Mouse (Mus musculus): ENCODE results near the gene Fzd7. TPM values are rescaled to one million over a fixed set of nuclear protein-coding genes. Genes with fewer than 3 reads are reported as not detected.
"Not testable (repeated sequence)": the region's sequence is repeated elsewhere in the genome, so short reads cannot be mapped to it uniquely, and the experiment has no call there.

Gene Fzd7
- polyA plus RNA-seq (2015; fragmentation: Nextera tagmentation; extraction: Ambion mirVana), result 1.1 and 1.3 TPM in 2 replicates

DNA sequence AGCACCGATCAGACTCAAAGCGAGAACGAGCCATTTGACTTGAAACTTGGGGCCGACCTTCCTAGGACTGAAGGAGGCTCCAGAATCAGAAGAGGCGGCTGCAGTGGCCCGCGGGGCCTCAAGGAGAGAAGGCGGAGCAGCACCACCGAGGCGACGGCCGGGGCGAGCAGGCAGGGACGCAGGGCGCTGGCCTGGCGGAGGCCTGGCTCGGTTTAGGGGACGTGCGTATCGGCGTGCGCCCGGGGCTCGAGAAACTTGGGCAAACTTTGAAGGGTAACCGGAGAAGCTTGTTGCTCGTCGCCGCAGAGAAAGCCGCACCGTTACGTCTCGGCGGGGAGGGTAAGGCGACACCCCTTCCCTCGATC, at the start of gene Fzd7:
Fzd7 (plus strand) TSS at position 94 of the 365 bp plus-strand sequence.
- no peaks in the 10 kb centered on the region; the same call in 1 of the 2 replicates for H3K36me3 ChIP-seq (replicated peaks)
- peaks cover 45% of the 10 kb centered on the region for H3K4me1 ChIP-seq (replicated peaks)
- peak; percentile 59 for ATAC-seq (ENCODE audit: insufficient read depth)
- under 1% methylated on average over 35 of the region's 35 CpGs for WGBS (ENCODE audit: insufficient replicate concordance)
- peak within 1 kb of the TSS; percentile 67 for H3K4me3 ChIP-seq (replicated peaks)
- H3K9me3 ChIP-seq (replicated peaks), result no peaks in the 10 kb centered on the region
- peak within 1 kb of the TSS; percentile 59 for H3K9ac ChIP-seq
- peaks cover 26% of the 10 kb centered on the region for H3K27me3 ChIP-seq
- H3K4me2 ChIP-seq, result peak within 1 kb of the TSS; percentile 90
- peak within 1 kb of the TSS; percentile 80 for H3K27ac ChIP-seq (replicated peaks)

DNA sequence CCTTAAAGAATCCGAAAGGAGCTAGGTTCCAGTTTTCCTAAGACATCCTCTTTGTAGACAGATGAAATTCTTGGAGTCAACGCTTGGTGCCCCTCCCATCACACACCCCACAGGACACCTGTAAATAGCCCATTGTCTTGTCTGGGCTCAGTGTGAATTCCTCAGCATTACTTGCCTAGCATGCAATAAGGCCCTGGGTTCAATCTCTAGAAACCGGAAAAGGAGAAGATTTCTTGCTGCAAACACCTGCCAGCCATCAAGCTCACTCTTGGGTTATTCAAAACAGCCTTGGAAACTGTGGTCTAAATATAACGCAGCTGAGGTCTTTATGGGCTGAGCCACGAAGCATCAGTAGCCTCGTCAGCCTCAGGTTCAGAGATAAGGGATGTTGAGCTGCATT, 48.9 kb upstream of the Fzd7 start:
- no peak overlapping the region for H3K27ac ChIP-seq (replicated peaks)
- H3K4me2 ChIP-seq, result no peak overlapping the region
- ATAC-seq (ENCODE audit: insufficient read depth), result no peak
- H3K36me3 ChIP-seq (replicated peaks), result no peaks in the 10 kb centered on the region
- 56% methylated on average over 6 of the region's 6 CpGs for WGBS (ENCODE audit: insufficient replicate concordance)
- no peaks in the 10 kb centered on the region for H3K9me3 ChIP-seq (replicated peaks)
- no peaks in the 10 kb centered on the region for H3K27me3 ChIP-seq
- no peak overlapping the region for H3K9ac ChIP-seq
- H3K4me1 ChIP-seq (replicated peaks), result 0 out of 2 replicates have a peak, but pooled peaks cover 7% of the 10 kb centered on the region
- H3K4me3 ChIP-seq (replicated peaks), result no peak overlapping the region

DNA sequence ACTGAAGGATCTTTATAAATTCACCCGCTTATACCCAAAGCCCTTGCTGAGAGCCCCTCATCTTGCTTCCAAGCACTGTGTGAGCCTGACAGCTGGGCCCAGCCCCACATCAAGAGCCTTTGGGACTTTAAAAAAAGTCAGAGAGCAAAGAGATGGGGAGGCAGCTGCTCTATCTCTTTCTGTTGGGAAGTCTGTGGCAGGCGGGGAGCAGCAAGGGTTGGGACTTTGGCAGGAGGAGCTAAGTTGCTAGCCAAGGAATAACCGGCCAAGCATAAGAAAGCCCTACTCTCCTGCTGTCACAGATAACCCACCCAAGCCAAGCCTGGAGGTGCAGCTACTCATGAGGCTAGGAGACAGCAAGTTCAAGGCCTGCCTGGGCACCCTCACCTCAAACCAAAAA, 48.2 kb upstream of the Fzd7 start:
- no peaks in the 10 kb centered on the region for H3K9me3 ChIP-seq (replicated peaks)

DNA sequence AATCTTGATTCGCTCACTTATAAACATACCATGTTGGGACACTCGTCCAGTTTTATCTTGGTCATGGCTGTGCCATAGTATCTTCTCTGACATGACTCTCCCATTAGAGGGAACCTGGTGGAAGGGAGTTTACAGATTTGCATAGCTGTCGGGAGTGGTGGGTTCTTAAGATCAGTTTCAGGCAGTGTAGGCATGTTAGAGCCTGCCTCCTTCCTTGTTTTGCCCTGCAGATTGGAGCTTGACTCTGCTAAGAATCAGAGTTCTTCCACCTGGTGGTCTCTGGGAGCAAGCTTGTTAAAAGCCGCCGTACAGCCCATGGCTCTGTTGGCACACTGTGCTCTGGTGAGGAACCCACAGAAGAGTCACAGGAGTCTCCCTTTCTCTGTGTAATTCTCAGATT, 47.0 kb upstream of the Fzd7 start:
- no peak overlapping the region for H3K4me3 ChIP-seq (replicated peaks)
- no peak overlapping the region for H3K9ac ChIP-seq
- 60% methylated on average over 5 of the region's 5 CpGs for WGBS (ENCODE audit: insufficient replicate concordance)
- H3K4me2 ChIP-seq, result no peak overlapping the region
- H3K36me3 ChIP-seq (replicated peaks), result no peaks in the 10 kb centered on the region
- ATAC-seq (ENCODE audit: insufficient read depth), result no peak
- H3K27ac ChIP-seq (replicated peaks), result no peak overlapping the region
- peaks cover 7% of the 10 kb centered on the region; the same call in 1 of the 2 replicates for H3K4me1 ChIP-seq (replicated peaks)
- no peaks in the 10 kb centered on the region for H3K27me3 ChIP-seq
- H3K9me3 ChIP-seq (replicated peaks), result no peaks in the 10 kb centered on the region

More for the DNA sequence above, 48.2 kb upstream of the Fzd7 start:
- no peak for ATAC-seq (ENCODE audit: insufficient read depth)
- 59% methylated on average over 3 of the region's 3 CpGs for WGBS (ENCODE audit: insufficient replicate concordance)
- H3K4me3 ChIP-seq (replicated peaks), result no peak overlapping the region
- H3K9ac ChIP-seq, result no peak overlapping the region
- no peak overlapping the region for H3K4me2 ChIP-seq
- H3K4me1 ChIP-seq (replicated peaks), result peaks cover 7% of the 10 kb centered on the region; the same call in 1 of the 2 replicates
- H3K27ac ChIP-seq (replicated peaks), result no peak overlapping the region
- no peaks in the 10 kb centered on the region for H3K27me3 ChIP-seq
- no peaks in the 10 kb centered on the region for H3K36me3 ChIP-seq (replicated peaks)

DNA sequence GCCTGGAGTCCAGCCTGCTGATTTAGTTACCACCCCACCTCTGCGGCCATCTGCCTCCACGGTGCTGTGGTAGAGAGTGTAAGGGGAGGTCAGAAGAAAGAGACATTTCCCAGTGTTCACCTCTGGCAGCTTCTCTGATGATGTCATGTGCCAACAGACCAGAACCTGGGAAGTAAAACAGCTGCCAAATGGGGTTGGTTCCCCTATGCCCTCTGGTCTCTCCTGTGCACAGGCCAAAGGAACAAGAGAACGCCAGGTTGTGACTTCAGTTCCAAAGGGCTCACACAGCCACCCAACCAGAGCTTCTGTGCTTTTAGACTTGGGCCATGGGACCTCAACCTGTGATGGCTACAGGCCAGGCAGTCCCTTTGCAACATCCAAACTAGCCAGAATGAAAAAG, 45.9 kb upstream of the Fzd7 start:
- Histone ChIP-seq H3K4me2 (no peak overlapping the region), H3K9ac (no peak overlapping the region), H3K9me3 (replicated peaks) (no peaks in the 10 kb centered on the region), H3K27ac (replicated peaks) (no peak overlapping the region), H3K27me3 (no peaks in the 10 kb centered on the region), H3K4me3 (replicated peaks) (no peak overlapping the region), H3K4me1 (replicated peaks) (peaks cover 4% of the 10 kb centered on the region; the same call in 1 of the 2 replicates), H3K36me3 (replicated peaks) (no peaks in the 10 kb centered on the region)
- WGBS (ENCODE audit: insufficient replicate concordance), result 74% methylated on average over 3 of the region's 3 CpGs
- ATAC-seq (ENCODE audit: insufficient read depth), result no peak

DNA sequence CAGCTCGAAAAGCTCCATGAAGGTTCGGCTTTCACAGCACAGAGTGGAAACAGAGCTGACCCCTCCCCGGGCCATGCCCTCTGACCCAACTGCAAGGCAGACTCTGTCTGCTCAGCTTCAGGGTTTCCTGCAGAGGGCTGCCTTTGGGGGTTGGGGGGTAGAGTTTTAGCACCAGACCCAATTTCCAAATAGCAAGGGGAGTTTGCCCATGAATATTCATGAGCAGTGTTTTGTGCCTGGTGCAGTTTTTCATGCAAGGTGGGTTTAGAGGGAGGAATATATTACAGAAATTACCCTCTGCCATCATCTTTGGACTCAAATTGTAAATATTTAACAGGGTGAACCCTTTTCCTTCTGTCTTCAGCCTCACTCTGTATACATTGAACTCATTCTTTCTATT, 44.3 kb upstream of the Fzd7 start:
- peaks cover 4% of the 10 kb centered on the region; the same call in 1 of the 2 replicates for H3K4me1 ChIP-seq (replicated peaks)
- H3K9me3 ChIP-seq (replicated peaks), result no peaks in the 10 kb centered on the region
- peak; percentile 76 for ATAC-seq (ENCODE audit: insufficient read depth)
- peak overlapping the region; percentile 51; the same call in 1 of the 2 replicates for H3K27ac ChIP-seq (replicated peaks)
- H3K9ac ChIP-seq, result no peak overlapping the region
- H3K36me3 ChIP-seq (replicated peaks), result no peaks in the 10 kb centered on the region
- no peaks in the 10 kb centered on the region for H3K27me3 ChIP-seq
- H3K4me3 ChIP-seq (replicated peaks), result no peak overlapping the region
- no peak overlapping the region for H3K4me2 ChIP-seq
- 61% methylated on average over 3 of the region's 3 CpGs for WGBS (ENCODE audit: insufficient replicate concordance)

DNA sequence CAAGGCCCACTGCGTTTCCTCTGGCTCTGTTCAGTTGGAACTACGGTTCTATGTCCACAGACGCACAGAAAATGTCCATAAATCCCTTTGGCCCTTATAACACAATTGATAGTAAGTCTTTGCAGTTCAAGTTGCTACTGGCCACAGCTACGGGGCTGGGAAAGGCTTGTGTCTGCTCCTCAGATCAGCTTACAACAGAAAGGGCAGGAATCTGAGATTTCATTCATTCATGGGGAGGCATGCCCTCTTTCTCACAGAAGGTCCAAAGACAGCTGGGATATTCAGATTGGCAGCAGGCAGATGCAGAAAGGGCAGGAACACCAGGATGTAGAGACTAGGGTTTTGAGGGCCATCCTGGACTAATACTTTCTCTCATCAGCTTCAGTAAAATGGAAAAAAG, 43.9 kb upstream of the Fzd7 start:
- Histone ChIP-seq H3K4me3 (replicated peaks) (no peak overlapping the region), H3K27me3 (no peaks in the 10 kb centered on the region), H3K36me3 (replicated peaks) (no peaks in the 10 kb centered on the region), H3K4me2 (no peak overlapping the region), H3K27ac (replicated peaks) (peak overlapping the region; percentile 51), H3K4me1 (replicated peaks) (peaks cover 4% of the 10 kb centered on the region; the same call in 1 of the 2 replicates), H3K9ac (no peak overlapping the region), H3K9me3 (replicated peaks) (no peaks in the 10 kb centered on the region)
- no peak for ATAC-seq (ENCODE audit: insufficient read depth)
- WGBS (ENCODE audit: insufficient replicate concordance), result 60% methylated on average over 4 of the region's 4 CpGs

DNA sequence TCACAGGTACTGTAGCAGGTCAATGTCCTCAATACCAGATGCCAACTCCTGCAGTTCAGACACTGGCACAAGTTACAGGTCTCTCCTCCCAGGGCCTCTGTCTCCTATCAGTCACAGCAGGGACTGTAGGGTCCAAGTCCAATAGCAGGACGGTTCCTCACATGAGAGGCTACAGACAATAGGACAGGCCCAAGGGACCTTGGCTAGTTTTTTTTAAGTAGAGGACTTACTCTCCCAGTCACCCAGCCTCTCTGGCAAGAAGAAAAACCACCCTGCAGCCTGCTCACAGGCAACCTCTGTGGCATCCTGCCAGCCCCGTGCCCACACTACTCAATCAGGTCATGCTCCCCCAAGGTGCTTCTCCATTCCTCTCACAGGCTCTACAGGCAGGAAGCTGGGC, 43.0 kb upstream of the Fzd7 start:
- Histone ChIP-seq H3K4me3 (replicated peaks) (no peak overlapping the region), H3K4me2 (no peak overlapping the region), H3K4me1 (replicated peaks) (peaks cover 4% of the 10 kb centered on the region; the same call in 1 of the 2 replicates), H3K36me3 (replicated peaks) (no peaks in the 10 kb centered on the region), H3K9me3 (replicated peaks) (no peaks in the 10 kb centered on the region), H3K27me3 (no peaks in the 10 kb centered on the region), H3K27ac (replicated peaks) (no peak overlapping the region), H3K9ac (no peak overlapping the region)
- WGBS (ENCODE audit: insufficient replicate concordance), result 55% methylated on average over 2 of the region's 2 CpGs
- ATAC-seq (ENCODE audit: insufficient read depth), result no peak

DNA sequence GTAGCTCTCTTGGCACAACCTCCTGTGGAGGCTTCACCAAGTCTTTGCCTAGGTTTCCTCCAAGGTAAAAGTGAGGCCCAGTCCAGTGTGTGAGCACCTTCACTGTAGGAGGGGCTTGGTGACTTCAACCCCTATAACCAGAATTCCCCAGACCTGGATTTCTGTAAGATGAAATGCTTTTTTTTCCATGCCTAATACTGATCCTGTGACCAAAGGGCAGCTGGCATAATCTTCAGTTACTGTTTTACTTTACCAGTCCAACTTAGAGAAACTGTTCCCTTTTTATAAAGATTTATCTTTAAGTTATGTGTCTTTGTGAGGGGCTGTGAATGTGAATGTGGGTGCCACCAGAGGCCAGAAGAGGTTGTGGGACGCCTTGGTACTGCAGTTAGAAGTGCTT, 42.3 kb upstream of the Fzd7 start:
- Histone ChIP-seq H3K4me3 (replicated peaks) (no peak overlapping the region), H3K36me3 (replicated peaks) (no peaks in the 10 kb centered on the region), H3K4me1 (replicated peaks) (peaks cover 4% of the 10 kb centered on the region; the same call in 1 of the 2 replicates), H3K9me3 (replicated peaks) (no peaks in the 10 kb centered on the region), H3K4me2 (no peak overlapping the region), H3K27ac (replicated peaks) (no peak overlapping the region), H3K9ac (no peak overlapping the region), H3K27me3 (no peaks in the 10 kb centered on the region)
- ATAC-seq (ENCODE audit: insufficient read depth), result no peak
- 65% methylated on average over 1 of the region's 1 CpGs for WGBS (ENCODE audit: insufficient replicate concordance)

DNA sequence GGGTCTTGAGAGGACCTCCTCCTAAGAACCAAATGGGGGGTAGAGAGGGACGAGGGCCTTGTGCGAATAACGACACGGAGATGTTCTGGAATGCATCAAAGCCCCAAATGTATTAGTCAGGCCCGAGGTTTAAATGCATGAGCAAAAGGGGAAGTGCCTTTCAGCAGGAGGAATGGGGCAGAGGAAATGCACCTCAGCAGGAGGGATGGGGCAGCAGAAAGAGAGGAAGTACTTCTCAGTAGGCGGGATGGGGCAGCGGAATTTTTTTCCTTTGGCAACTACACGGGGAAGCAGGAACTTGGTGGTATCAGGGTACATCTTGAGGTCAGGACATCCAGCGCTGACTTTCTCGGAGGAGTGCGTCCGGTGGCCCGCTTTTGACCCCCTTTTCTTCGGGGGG, 39.5 kb upstream of the Fzd7 start:
- H3K4me3 ChIP-seq (replicated peaks); H3K9me3 ChIP-seq (replicated peaks); H3K36me3 ChIP-seq (replicated peaks); H3K27me3 ChIP-seq; H3K4me2 ChIP-seq; H3K9ac ChIP-seq; ATAC-seq (ENCODE audit: insufficient read depth); H3K27ac ChIP-seq (replicated peaks); H3K4me1 ChIP-seq (replicated peaks): not testable (repeated sequence)
- 74% methylated on average over 14 of the region's 14 CpGs for WGBS (ENCODE audit: insufficient replicate concordance)

DNA sequence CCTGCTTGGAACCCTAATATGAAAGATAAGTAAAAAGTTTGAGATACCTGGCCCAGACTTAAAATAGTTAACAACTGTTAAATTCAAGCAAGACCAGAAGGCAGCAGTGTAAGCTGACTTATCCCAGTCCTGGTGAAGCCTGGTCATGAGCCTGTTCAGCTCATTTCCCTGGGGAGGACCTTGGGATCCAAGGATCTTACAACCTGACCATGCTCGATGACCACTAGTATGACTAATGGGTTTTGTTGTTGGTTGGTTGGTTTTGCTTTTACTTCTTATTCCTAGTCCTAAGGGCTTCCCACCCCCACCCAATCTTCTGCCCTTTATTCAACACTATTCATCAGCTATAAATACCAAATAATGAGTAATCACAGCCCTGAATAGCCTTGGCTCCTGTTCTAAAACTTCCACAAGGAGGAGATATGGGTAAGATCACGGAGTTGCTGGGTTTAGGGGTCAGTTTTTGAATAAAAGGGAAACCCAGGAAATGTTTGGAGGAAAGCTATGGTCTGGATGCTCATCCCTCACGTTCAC, 38.0 kb upstream of the Fzd7 start:
- Histone ChIP-seq H3K27me3 (no peaks in the 10 kb centered on the region), H3K4me2 (no peak overlapping the region), H3K36me3 (replicated peaks) (no peaks in the 10 kb centered on the region), H3K27ac (replicated peaks) (no peak overlapping the region), H3K4me1 (replicated peaks) (peaks cover 3% of the 10 kb centered on the region; the same call in 1 of the 2 replicates), H3K9me3 (replicated peaks) (no peaks in the 10 kb centered on the region), H3K4me3 (replicated peaks) (no peak overlapping the region), H3K9ac (no peak overlapping the region)
- 54% methylated on average over 3 of the region's 3 CpGs for WGBS (ENCODE audit: insufficient replicate concordance)
- no peak for ATAC-seq (ENCODE audit: insufficient read depth)

DNA sequence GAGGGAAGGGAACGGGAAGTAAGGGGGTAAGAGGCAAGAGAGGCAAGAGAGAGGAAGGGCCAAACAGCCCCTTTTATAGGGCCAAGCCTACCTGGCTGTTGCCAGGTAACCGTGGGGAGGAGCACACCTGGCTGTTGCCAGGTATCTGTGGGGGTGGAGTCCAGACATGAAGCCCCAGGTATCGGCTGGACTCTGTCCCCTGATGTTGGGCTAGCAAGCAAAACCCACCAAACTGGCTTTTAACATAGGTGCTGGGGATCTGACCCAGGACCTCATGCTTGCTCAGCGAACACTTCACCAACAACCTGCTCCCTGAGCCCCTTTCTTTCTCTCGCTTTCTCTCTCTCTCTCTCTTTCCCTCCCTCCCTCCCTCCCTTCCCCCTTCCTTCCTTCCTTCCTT, 37.0 kb upstream of the Fzd7 start:
- Histone ChIP-seq H3K27me3 (no peaks in the 10 kb centered on the region), H3K4me2 (no peak overlapping the region), H3K9me3 (replicated peaks) (no peaks in the 10 kb centered on the region), H3K27ac (replicated peaks) (no peak overlapping the region), H3K4me1 (replicated peaks) (0 out of 2 replicates have a peak, but pooled peaks cover 3% of the 10 kb centered on the region), H3K4me3 (replicated peaks) (no peak overlapping the region), H3K9ac (no peak overlapping the region), H3K36me3 (replicated peaks) (no peaks in the 10 kb centered on the region)
- no peak for ATAC-seq (ENCODE audit: insufficient read depth)
- 63% methylated on average over 5 of the region's 5 CpGs for WGBS (ENCODE audit: insufficient replicate concordance)

Measured in liver, embryonic 15.5 days (tissue).